Mouse (Mus musculus) forebrain, embryonic 13.5 days (tissue): ENCODE results near the gene Mmp11. TPM values are rescaled to one million over a fixed set of nuclear protein-coding genes. Genes with fewer than 3 reads are reported as not detected.

Experiments
- ATAC-seq: fragments of 200-750 bp; cut with Nextera tagmentation; 2 replicates; pipeline ENCODE4 v1.8.0; 2017
- H3K27ac ChIP-seq: fragments of 300-500 bp; sonication (generic); 2 replicates; pipeline ENCODE4 v1.5.1; 2015; ENCODE audit warnings: inconsistent platforms, mild to moderate bottlenecking, moderate library complexity
- H3K27me3 ChIP-seq: fragments of 300-500 bp; sonication (generic); 2 replicates; pipeline ENCODE4 v1.6.1; 2015; ENCODE audit warnings: mild to moderate bottlenecking, inconsistent platforms
- H3K36me3 ChIP-seq: fragments of 300-500 bp; sonication (generic); 2 replicates; pipeline ENCODE4 v1.6.1; 2015; ENCODE audit warnings: mild to moderate bottlenecking, inconsistent platforms; ENCODE audit not compliant: poor library complexity, severe bottlenecking
- H3K4me1 ChIP-seq: fragments of 300-500 bp; sonication (generic); 2 replicates; pipeline ENCODE4 v1.6.1; 2015; ENCODE audit warnings: inconsistent platforms
- H3K4me2 ChIP-seq: fragments of 300-500 bp; sonication (generic); 2 replicates; pipeline ENCODE4 v1.6.1; 2015; ENCODE audit warnings: inconsistent platforms, mild to moderate bottlenecking, moderate library complexity
- H3K4me3 ChIP-seq: fragments of 300-500 bp; sonication (generic); 2 replicates; pipeline ENCODE4 v1.5.1; 2015; ENCODE audit warnings: mild to moderate bottlenecking, inconsistent platforms
- H3K9ac ChIP-seq: fragments of 300-500 bp; sonication (generic); 2 replicates; pipeline ENCODE4 v1.6.1; 2015; ENCODE audit warnings: mild to moderate bottlenecking, inconsistent platforms
- H3K9me3 ChIP-seq: fragments of 300-500 bp; sonication (generic); replicated peaks from 2 replicates; pipeline ENCODE4 v1.6.1; 2016; ENCODE audit warnings: inconsistent platforms
- WGBS: fragments of 180-500 bp; shearing (Covaris S2); methylation state at CpG from one replicate; pipeline ENCODE4 v1.1.7; 2015; 5-methylcytosine and 5-hydroxymethylcytosine counted together
- polyA plus RNA-seq: library from polyadenylated mRNA; unstranded; fragments of >200 nt; fragmentation: Nextera tagmentation; extraction: Ambion mirVana; gene quantifications from 2 replicates; pipeline ENCODE4 v1.2.1, GENCODE M21; 2015

The Mmp11 gene
- 20.8 and 25.9 TPM in 2 replicates for polyA plus RNA-seq

- Histone ChIP-seq H3K27me3 (peaks cover 58% of the 10 kb centered on the region), H3K9ac (peak within 1 kb of the TSS; percentile 58), H3K4me1 (peaks cover 38% of the 10 kb centered on the region), H3K9me3 (no peaks in the 10 kb centered on the region), H3K4me3 (peak within 1 kb of the TSS; percentile 54), H3K36me3 (no peaks in the 10 kb centered on the region), H3K4me2 (peak within 1 kb of the TSS; percentile 89), H3K27ac (no peak within 1 kb of the TSS)
- ATAC-seq = peak; percentile 38; the same call in 1 of the 2 replicates
- 2% methylated on average over 50 of the region's 51 CpGs for WGBS
These were observed at the start of gene Mmp11 for GRCm38 (mm10) chr10:75935680-75936541. Gene Mmp11 (minus strand): TSS chr10:75936496.

DNA sequence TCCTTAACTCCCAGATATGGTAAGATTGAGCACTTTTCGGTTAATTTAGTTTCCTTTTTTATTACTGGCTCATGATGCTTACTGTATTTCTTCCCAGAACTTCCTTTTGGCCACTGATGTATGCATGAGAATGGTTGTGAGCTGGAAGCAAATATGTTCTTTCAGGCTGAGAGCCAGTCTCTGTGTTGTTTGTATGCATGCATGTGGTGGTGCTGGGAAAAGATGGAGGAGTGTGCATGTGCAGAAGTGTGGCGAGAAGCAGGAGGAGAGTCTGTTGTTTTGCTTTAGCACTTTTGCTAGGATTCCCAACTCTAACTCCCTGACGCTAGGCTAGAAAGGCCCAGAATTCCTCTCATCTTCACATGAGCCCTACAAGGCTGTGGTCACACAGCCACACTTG is 43.1 kb upstream of the Mmp11 start:
- no peak overlapping the region for H3K4me2 ChIP-seq

GRCm38 (mm10) chr10:75978835-75979157 is 42.5 kb upstream of the Mmp11 start:
- H3K36me3 ChIP-seq = no peaks in the 10 kb centered on the region
- H3K27ac ChIP-seq = no peak overlapping the region
- no peak overlapping the region for H3K9ac ChIP-seq
- no peak overlapping the region for H3K4me3 ChIP-seq
- H3K9me3 ChIP-seq = no peaks in the 10 kb centered on the region
- 61% methylated on average over 5 of the region's 5 CpGs for WGBS
- no peak overlapping the region for H3K4me2 ChIP-seq
- no peaks in the 10 kb centered on the region for H3K27me3 ChIP-seq
- peaks cover 6% of the 10 kb centered on the region; the same call in 1 of the 2 replicates for H3K4me1 ChIP-seq
- no peak for ATAC-seq

More for the DNA sequence above, 43.1 kb upstream of the Mmp11 start:
- H3K27ac ChIP-seq = no peak overlapping the region
- peak; percentile 45; the same call in 1 of the 2 replicates for ATAC-seq
- no peak overlapping the region for H3K4me3 ChIP-seq
- H3K9me3 ChIP-seq = no peaks in the 10 kb centered on the region
- H3K36me3 ChIP-seq = no peaks in the 10 kb centered on the region
- H3K4me1 ChIP-seq = peaks cover 6% of the 10 kb centered on the region; the same call in 1 of the 2 replicates
- no peak overlapping the region for H3K9ac ChIP-seq
- 92% methylated on average over 3 of the region's 3 CpGs for WGBS
- no peaks in the 10 kb centered on the region for H3K27me3 ChIP-seq

GRCm38 (mm10) chr10:75978119-75978834 is 42.0 kb upstream of the Mmp11 start:
- Histone ChIP-seq H3K27me3 (no peaks in the 10 kb centered on the region), H3K36me3 (no peaks in the 10 kb centered on the region), H3K4me2 (no peak overlapping the region), H3K4me3 (no peak overlapping the region), H3K9me3 (no peaks in the 10 kb centered on the region), H3K9ac (no peak overlapping the region), H3K27ac (no peak overlapping the region), H3K4me1 (peaks cover 6% of the 10 kb centered on the region; the same call in 1 of the 2 replicates)
- no peak for ATAC-seq
- 48% methylated on average over 10 of the region's 10 CpGs for WGBS

- no peaks in the 10 kb centered on the region for H3K9me3 ChIP-seq
- ATAC-seq = no peak
- no peak overlapping the region for H3K4me2 ChIP-seq
- H3K27ac ChIP-seq = no peak overlapping the region
- no peak overlapping the region for H3K4me3 ChIP-seq
- no peaks in the 10 kb centered on the region for H3K36me3 ChIP-seq
- H3K27me3 ChIP-seq = no peaks in the 10 kb centered on the region
- 78% methylated on average over 5 of the region's 5 CpGs for WGBS
- peaks cover 6% of the 10 kb centered on the region; the same call in 1 of the 2 replicates for H3K4me1 ChIP-seq
- no peak overlapping the region for H3K9ac ChIP-seq
These were observed 38.9 kb upstream of the Mmp11 start for GRCm38 (mm10) chr10:75975216-75975615.

DNA sequence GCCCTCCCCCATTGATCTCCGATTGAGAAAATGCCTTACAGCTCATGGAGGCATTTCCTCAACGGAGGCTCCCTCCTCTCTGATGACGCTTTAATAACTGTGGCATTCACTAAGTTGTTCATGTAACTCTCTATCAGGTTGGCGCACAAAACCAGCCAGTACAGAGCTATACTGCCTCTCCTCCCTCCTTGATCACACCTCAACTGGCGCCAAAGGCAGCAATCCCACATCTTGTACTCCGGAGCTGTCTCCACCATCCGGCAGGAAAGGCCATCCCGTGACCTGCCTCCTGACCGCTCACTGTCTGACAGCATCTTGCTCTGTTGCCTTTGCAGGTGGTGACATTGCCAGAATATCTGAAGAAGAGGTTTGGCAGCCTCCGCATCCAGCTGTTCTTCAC is 37.5 kb upstream of the Mmp11 start:
- Histone ChIP-seq H3K4me2 (no peak overlapping the region), H3K4me3 (no peak overlapping the region), H3K9ac (no peak overlapping the region), H3K27me3 (no peaks in the 10 kb centered on the region), H3K36me3 (no peaks in the 10 kb centered on the region), H3K9me3 (no peaks in the 10 kb centered on the region), H3K4me1 (peaks cover 5% of the 10 kb centered on the region; the same call in 1 of the 2 replicates), H3K27ac (no peak overlapping the region)
- 94% methylated on average over 10 of the region's 10 CpGs for WGBS
- ATAC-seq = no peak

- H3K4me1 ChIP-seq = peaks cover 13% of the 10 kb centered on the region
- H3K36me3 ChIP-seq = no peaks in the 10 kb centered on the region
- peak within 1 kb of the TSS; percentile 2; the same call in 1 of the 2 replicates for H3K4me3 ChIP-seq
- 0 out of 2 replicates have a peak within 1 kb of the TSS, but pooled peaks have one; percentile 40 for H3K9ac ChIP-seq
- WGBS = 38% methylated on average over 20 of the region's 20 CpGs
- peaks cover 34% of the 10 kb centered on the region for H3K27me3 ChIP-seq
- no peak within 1 kb of the TSS for H3K27ac ChIP-seq
- ATAC-seq = no peak
- H3K9me3 ChIP-seq = no peaks in the 10 kb centered on the region
- H3K4me2 ChIP-seq = peak within 1 kb of the TSS; percentile 43
These were observed 18.1 kb upstream of the Mmp11 start, which contains the start of gene Gm5134 for GRCm38 (mm10) chr10:75954381-75954811. Gene Gm5134 (plus strand): TSS chr10:75954514.

- H3K4me2 ChIP-seq = peak overlapping the region; percentile 80
- peak; percentile 54 for ATAC-seq
- WGBS = 4% methylated on average over 13 of the region's 13 CpGs
These were observed 15.2 kb upstream of the Mmp11 start for GRCm38 (mm10) chr10:75951424-75952050.

GRCm38 (mm10) chr10:75950791-75951210 is 14.5 kb upstream of the Mmp11 start:
- H3K36me3 ChIP-seq = no peaks in the 10 kb centered on the region
- peak; percentile 65 for ATAC-seq
- 1% methylated on average over 23 of the region's 23 CpGs for WGBS

More at GRCm38 (mm10) chr10:75951424-75952050, 15.2 kb upstream of the Mmp11 start:
- Histone ChIP-seq H3K27me3 (peaks cover 35% of the 10 kb centered on the region), H3K9ac (peak overlapping the region; percentile 64), H3K36me3 (no peaks in the 10 kb centered on the region), H3K4me3 (peak overlapping the region; percentile 42), H3K4me1 (peaks cover 13% of the 10 kb centered on the region), H3K27ac (no peak overlapping the region), H3K9me3 (no peaks in the 10 kb centered on the region)

DNA sequence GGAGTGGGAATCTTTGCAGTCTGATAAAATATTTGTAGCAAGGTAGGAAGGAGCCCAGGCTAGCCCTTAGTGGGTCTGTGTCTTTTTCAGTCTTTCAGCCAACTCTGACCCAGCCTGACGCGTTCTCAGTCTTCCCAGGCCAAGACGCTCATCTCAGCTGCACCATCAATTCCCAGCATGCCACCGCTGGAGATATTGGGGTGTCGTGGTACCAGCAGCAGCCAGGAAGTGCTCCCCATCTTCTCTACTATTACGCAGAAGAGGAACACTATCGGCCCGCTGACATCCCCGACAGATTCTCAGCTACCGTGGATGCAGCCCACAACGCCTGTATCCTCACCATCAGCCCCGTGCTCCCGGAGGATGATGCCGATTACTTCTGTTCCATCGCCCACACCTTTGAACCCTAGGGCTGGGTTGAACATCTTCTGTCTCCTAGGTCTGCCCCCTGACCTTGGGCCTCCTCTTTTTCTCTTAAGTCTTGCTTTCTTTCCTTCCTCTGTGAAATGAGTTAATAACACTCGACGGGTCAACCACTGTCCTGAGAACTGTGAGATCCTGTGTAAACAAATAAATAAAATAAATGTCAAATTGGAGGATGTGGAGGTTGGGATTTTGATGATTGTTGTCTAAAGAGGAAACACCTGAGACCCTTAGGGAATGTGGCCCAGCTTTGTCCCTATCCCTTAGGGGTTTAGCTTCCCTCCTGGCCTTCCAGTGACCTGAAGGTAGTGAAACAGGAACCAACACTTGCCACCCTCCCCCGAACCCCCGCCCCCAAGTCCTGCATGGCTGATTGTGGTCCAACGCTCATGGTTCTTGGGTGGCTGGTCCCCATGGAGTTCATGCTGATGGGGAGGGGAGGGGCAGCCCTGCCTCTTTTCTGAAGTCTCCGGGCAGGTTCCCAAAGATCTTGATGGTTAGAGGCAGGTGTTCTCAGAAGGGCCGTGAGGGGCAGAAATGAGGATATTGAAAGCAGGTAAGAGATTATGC is 13.1 kb upstream of the Mmp11 start:
- Histone ChIP-seq H3K36me3 (no peaks in the 10 kb centered on the region), H3K27ac (no peak overlapping the region), H3K27me3 (peaks cover 32% of the 10 kb centered on the region), H3K4me1 (peaks cover 13% of the 10 kb centered on the region), H3K9ac (no peak overlapping the region), H3K9me3 (no peaks in the 10 kb centered on the region), H3K4me3 (no peak overlapping the region), H3K4me2 (no peak overlapping the region)
- WGBS = 83% methylated on average over 22 of the region's 22 CpGs
- ATAC-seq = no peak

More at GRCm38 (mm10) chr10:75950791-75951210, 14.5 kb upstream of the Mmp11 start:
- Histone ChIP-seq H3K4me2 (peak overlapping the region; percentile 80), H3K9me3 (no peaks in the 10 kb centered on the region), H3K9ac (peak overlapping the region; percentile 64), H3K4me1 (peaks cover 13% of the 10 kb centered on the region), H3K27me3 (peaks cover 35% of the 10 kb centered on the region), H3K27ac (no peak overlapping the region), H3K4me3 (peak overlapping the region; percentile 42)

- Histone ChIP-seq H3K27ac (no peak overlapping the region), H3K4me3 (no peak overlapping the region), H3K9me3 (no peaks in the 10 kb centered on the region), H3K9ac (no peak overlapping the region), H3K36me3 (no peaks in the 10 kb centered on the region), H3K27me3 (peaks cover 24% of the 10 kb centered on the region), H3K4me2 (no peak overlapping the region), H3K4me1 (peaks cover 18% of the 10 kb centered on the region)
- WGBS = 82% methylated on average over 5 of the region's 5 CpGs
- no peak for ATAC-seq
These were observed 11.8 kb upstream of the Mmp11 start for GRCm38 (mm10) chr10:75948079-75948478.
